Mouse (Mus musculus): ENCODE results near the gene Rnf43.

Rnf43 gene

GRCm38 (mm10) chr11:87715999-87716398 is 53.5 kb downstream of the Rnf43 start:
- DNase-seq = no peak

- DNase-seq = no peak
These were observed 57.0 kb downstream of the Rnf43 start for GRCm38 (mm10) chr11:87719526-87719925.

- no peak for DNase-seq
These were observed 57.8 kb downstream of the Rnf43 start for GRCm38 (mm10) chr11:87720324-87720723.

GRCm38 (mm10) chr11:87720839-87721238 is 58.3 kb downstream of the Rnf43 start:
- DNase-seq = no peak

- DNase-seq = no peak
These were observed 59.6 kb downstream of the Rnf43 start for GRCm38 (mm10) chr11:87722168-87722567.

GRCm38 (mm10) chr11:87722891-87723290 is 60.4 kb downstream of the Rnf43 start:
- DNase-seq = no peak

- no peak for DNase-seq
These were observed 63.0 kb downstream of the Rnf43 start for GRCm38 (mm10) chr11:87725515-87725914.

- DNase-seq = peak; percentile 46
These were observed 63.5 kb downstream of the Rnf43 start for GRCm38 (mm10) chr11:87725964-87726562.

- DNase-seq = no peak
These were observed 64.5 kb downstream of the Rnf43 start for GRCm38 (mm10) chr11:87727021-87727420.

GRCm38 (mm10) chr11:87727471-87727870 is 64.9 kb downstream of the Rnf43 start:
- no peak for DNase-seq

- no peak for DNase-seq
These were observed 66.5 kb downstream of the Rnf43 start for GRCm38 (mm10) chr11:87728850-87729592.

GRCm38 (mm10) chr11:87729593-87730185 is 67.2 kb downstream of the Rnf43 start:
- no peak for DNase-seq

- DNase-seq = no peak
These were observed 68.3 kb downstream of the Rnf43 start for GRCm38 (mm10) chr11:87730652-87731310.

- no peak for DNase-seq
These were observed 71.8 kb downstream of the Rnf43 start for GRCm38 (mm10) chr11:87734346-87734745.

- DNase-seq = no peak
These were observed 73.2 kb downstream of the Rnf43 start for GRCm38 (mm10) chr11:87735691-87736090.

- peak; percentile 70 for DNase-seq
These were observed 74.2 kb downstream of the Rnf43 start for GRCm38 (mm10) chr11:87736647-87737134.

GRCm38 (mm10) chr11:87737175-87737740 is 74.7 kb downstream of the Rnf43 start, which contains the start of gene Supt4a:
Gene Supt4a, plus strand, starts transcription at chr11:87737552.
- peak; percentile 98 for DNase-seq

- no peak for DNase-seq
These were observed 81.2 kb downstream of the Rnf43 start for GRCm38 (mm10) chr11:87743691-87744090.

GRCm38 (mm10) chr11:87744964-87745363 is 82.4 kb downstream of the Rnf43 start:
- no peak for DNase-seq

GRCm38 (mm10) chr11:87745632-87746555 is 83.4 kb downstream of the Rnf43 start:
- no peak for DNase-seq

- DNase-seq = no peak
These were observed 84.8 kb downstream of the Rnf43 start for GRCm38 (mm10) chr11:87747312-87747711.

- no peak for DNase-seq
These were observed 85.2 kb downstream of the Rnf43 start for GRCm38 (mm10) chr11:87747716-87748115.

All from retina, postnatal 1 day (tissue).